Mouse (Mus musculus) neural tube, postnatal 0 days (tissue): ENCODE results near the gene Olfr1240. TPM values are rescaled to one million over a fixed set of nuclear protein-coding genes. Genes with fewer than 3 reads are reported as not detected.

ENCODE experiments used
- polyA plus RNA-seq: library from polyadenylated mRNA; unstranded; fragments of >200 nt; fragmentation: Nextera tagmentation; extraction: Ambion mirVana; gene quantifications from 2 replicates; pipeline ENCODE4 v1.2.1, GENCODE M21; 2015

Olfr1240 gene
- polyA plus RNA-seq: not detected in 2 replicates

DNA sequence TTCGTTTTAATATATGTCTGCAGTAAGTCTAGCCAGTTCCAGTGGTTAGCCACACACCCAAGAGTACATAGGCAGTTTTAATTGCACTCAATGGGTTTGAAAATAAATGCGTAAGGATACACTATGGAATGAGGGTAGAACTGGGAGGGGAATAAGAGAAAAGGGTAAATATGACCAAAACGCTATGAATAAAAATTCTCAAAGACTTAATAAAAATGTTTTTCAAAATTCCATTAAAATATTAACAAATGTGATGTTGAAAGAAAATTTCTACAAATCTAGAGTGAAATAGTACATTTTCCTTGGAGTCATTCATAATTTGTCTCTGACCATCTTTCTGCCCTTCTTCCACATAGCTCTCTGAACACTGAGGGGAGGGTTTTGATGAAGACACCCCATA is at the start of gene Olfr1240:
Gene Olfr1240 (minus strand): TSS at position 101 of the 400 bp plus-strand sequence.

DNA sequence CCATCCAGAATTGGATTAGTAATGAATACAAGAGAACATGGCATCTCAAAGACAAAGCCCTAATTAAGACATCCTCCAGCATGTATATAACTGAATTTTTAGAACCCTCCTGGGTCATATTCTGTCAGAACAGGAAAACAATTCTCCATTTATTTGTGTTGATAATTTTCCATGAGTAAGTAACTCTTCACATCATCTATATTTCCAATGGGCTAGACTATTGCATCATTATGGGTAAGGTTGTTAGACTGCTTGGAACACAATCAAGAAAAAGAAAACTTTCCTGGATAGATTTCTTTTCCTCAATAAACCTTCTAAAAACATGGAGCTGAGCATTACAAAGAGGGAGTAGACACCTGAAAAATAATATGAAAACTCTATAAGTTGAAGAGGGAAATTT is 44.2 kb upstream of the Olfr1240 start, which contains the start of gene Olfr1241:
Gene Olfr1241 (minus strand): TSS at position 101 of the 400 bp plus-strand sequence.

DNA sequence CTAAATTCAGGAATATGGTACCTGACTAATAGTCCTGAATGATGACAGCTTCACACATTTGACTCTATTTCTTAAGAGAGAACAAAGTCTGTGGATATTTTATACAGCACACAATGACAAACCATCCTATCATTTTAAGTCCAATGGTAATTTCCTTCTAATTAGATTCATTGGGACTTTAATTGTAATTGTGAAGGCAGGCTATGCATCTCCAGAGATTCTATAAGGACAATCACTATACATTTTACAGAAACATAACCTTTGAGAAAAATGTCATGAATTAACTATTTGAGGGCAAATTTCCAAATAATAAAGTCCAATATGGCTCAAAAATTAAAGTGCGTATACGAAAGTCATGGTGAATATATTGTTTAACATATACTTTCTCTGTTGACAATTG is 22.5 kb downstream of the Olfr1240 start, which contains the start of gene Olfr1239:
Gene Olfr1239 (minus strand): TSS at position 101 of the 400 bp plus-strand sequence.

DNA sequence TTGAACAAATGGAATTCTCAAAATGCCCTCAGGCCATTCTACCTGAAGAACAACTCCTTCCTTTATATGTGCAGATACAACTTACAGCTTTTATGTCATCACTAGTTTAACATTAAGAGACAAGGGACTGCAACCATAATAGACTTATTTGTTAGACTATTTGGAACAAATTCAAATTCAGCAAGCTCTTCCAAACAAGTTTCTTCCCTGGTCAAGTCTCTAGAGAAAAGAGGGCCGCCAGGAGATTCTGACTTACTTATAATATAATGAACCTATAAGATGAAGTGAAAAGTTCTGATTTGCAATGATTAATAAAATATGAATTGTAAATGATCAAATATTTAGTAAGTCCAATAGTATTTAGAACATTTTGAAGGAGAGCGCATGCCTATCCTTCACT is 33.2 kb downstream of the Olfr1240 start, which contains the start of gene Olfr1238:
Gene Olfr1238 (minus strand): TSS at position 101 of the 400 bp plus-strand sequence.

Other genes with a start within 250 kb of the Olfr1240 start
- not detected in 2 replicates for gene Olfr1226, start 243.0 kb downstream of the Olfr1240 start, polyA plus RNA-seq
- gene Olfr1228, start 188.9 kb downstream of the Olfr1240 start, polyA plus RNA-seq: not detected in 2 replicates
- not detected in 2 replicates for gene Olfr1229, start 155.0 kb downstream of the Olfr1240 start, polyA plus RNA-seq
- gene Olfr1230, start 145.7 kb downstream of the Olfr1240 start, polyA plus RNA-seq: not detected in 2 replicates
- not detected in 2 replicates for gene Olfr1231, start 135.9 kb downstream of the Olfr1240 start, polyA plus RNA-seq
- gene Olfr1232, start 113.3 kb downstream of the Olfr1240 start, polyA plus RNA-seq: not detected in 2 replicates
- not detected in 2 replicates for gene Olfr1233, start 100.6 kb downstream of the Olfr1240 start, polyA plus RNA-seq
- gene Olfr1234, start 78.1 kb downstream of the Olfr1240 start, polyA plus RNA-seq: not detected in 2 replicates
- gene Olfr1238, start 33.3 kb downstream of the Olfr1240 start, polyA plus RNA-seq: not detected in 2 replicates
- gene Olfr1239, start 22.6 kb downstream of the Olfr1240 start, polyA plus RNA-seq: not detected in 2 replicates
- gene Olfr1241, start 44.1 kb upstream of the Olfr1240 start, polyA plus RNA-seq: not detected in 2 replicates
- not detected in 2 replicates for gene Olfr1242, start 55.3 kb upstream of the Olfr1240 start, polyA plus RNA-seq
- gene Olfr1243, start 88.5 kb upstream of the Olfr1240 start, polyA plus RNA-seq: not detected in 2 replicates
- gene Olfr1245, start 135.4 kb upstream of the Olfr1240 start, polyA plus RNA-seq: not detected in 2 replicates
- not detected in 2 replicates for gene Olfr1246, start 150.2 kb upstream of the Olfr1240 start, polyA plus RNA-seq
- gene Olfr1247, start 171.1 kb upstream of the Olfr1240 start, polyA plus RNA-seq: not detected in 2 replicates
- not detected in 2 replicates for gene Olfr1248, start 175.2 kb upstream of the Olfr1240 start, polyA plus RNA-seq
- gene Olfr1249, start 192.0 kb upstream of the Olfr1240 start, polyA plus RNA-seq: not detected in 2 replicates
- gene Olfr1250, start 218.5 kb upstream of the Olfr1240 start, polyA plus RNA-seq: not detected in 2 replicates
- gene Olfr1251, start 228.9 kb upstream of the Olfr1240 start, polyA plus RNA-seq: not detected in 2 replicates